Mouse (Mus musculus) spleen, adult 12 weeks (tissue): ENCODE measurements around the gene Ndn.

Experiments used
- DNase-seq: peaks from one replicate; pipeline ENCODE4 v3.0.0; 2022; ENCODE audit warnings: low spot score

The Ndn gene

GRCm38 (mm10) chr7:62346269-62346668 is at the start of gene Ndn:
Gene Ndn, plus strand, starts transcription at chr7:62346569.
- no peak for DNase-seq

GRCm38 (mm10) chr7:62302451-62302850 is 43.9 kb upstream of the Ndn start:
- no peak for DNase-seq

GRCm38 (mm10) chr7:62306896-62307614 is 39.3 kb upstream of the Ndn start:
- no peak for DNase-seq

GRCm38 (mm10) chr7:62316793-62317192 is 29.6 kb upstream of the Ndn start:
- no peak for DNase-seq

- DNase-seq, result no peak
These were observed 958 bp upstream of the Ndn start for GRCm38 (mm10) chr7:62345411-62345810.

- no peak for DNase-seq
These were observed 1.9 kb downstream of the Ndn start for GRCm38 (mm10) chr7:62348106-62348803.

GRCm38 (mm10) chr7:62348804-62349190 is 2.4 kb downstream of the Ndn start:
- no peak for DNase-seq

GRCm38 (mm10) chr7:62351266-62351665 is 4.9 kb downstream of the Ndn start:
- DNase-seq, result no peak

- DNase-seq, result no peak
These were observed 18.8 kb downstream of the Ndn start for GRCm38 (mm10) chr7:62365039-62365636.

GRCm38 (mm10) chr7:62366730-62367129 is 20.4 kb downstream of the Ndn start:
- DNase-seq, result no peak

- DNase-seq, result no peak
These were observed 29.3 kb downstream of the Ndn start for GRCm38 (mm10) chr7:62375658-62376057.

- no peak for DNase-seq
These were observed 30.3 kb downstream of the Ndn start, which contains the start of gene Magel2 for GRCm38 (mm10) chr7:62376510-62377304. Gene Magel2, plus strand, starts transcription at chr7:62377010.

- DNase-seq, result no peak
These were observed 30.9 kb downstream of the Ndn start for GRCm38 (mm10) chr7:62377313-62377712.

- no peak for DNase-seq
These were observed 32.2 kb downstream of the Ndn start for GRCm38 (mm10) chr7:62378529-62378928.

GRCm38 (mm10) chr7:62382391-62382790 is 36.0 kb downstream of the Ndn start:
- no peak for DNase-seq

- DNase-seq, result no peak
These were observed 41.9 kb downstream of the Ndn start for GRCm38 (mm10) chr7:62388291-62388690.

GRCm38 (mm10) chr7:62392202-62392601 is 45.8 kb downstream of the Ndn start:
- DNase-seq, result no peak
